Mouse (Mus musculus) macrophage (primary cell): Measurements from ENCODE around the gene Zswim4. TPM values are rescaled to one million over a fixed set of nuclear protein-coding genes. Genes with fewer than 3 reads are reported as not detected.

Experiments used
- H3K27ac ChIP-seq: fragments of 350-480 bp; formaldehyde crosslinking; 2 replicates; pipeline ENCODE4 v1.9.0; 2021
- H3K36me3 ChIP-seq: fragments of 350-480 bp; formaldehyde crosslinking; 2 replicates; pipeline ENCODE4 v1.9.0; 2021; ENCODE audit errors: inconsistent target
- H3K4me3 ChIP-seq: fragments of 350-480 bp; formaldehyde crosslinking; 2 replicates; pipeline ENCODE4 v1.9.0; 2021; ENCODE audit errors: inconsistent target
- H3K79me2 ChIP-seq: fragments of 350-480 bp; formaldehyde crosslinking; 2 replicates; pipeline ENCODE4 v1.9.0; 2021; ENCODE audit errors: inconsistent target
- WGBS: methylation state at CpG from one replicate; pipeline ENCODE4 v1.1.7; 2026; ENCODE audit warnings: inconsistent platforms; ENCODE audit not compliant: missing documents; 5-methylcytosine and 5-hydroxymethylcytosine counted together
- polyA plus RNA-seq: library from polyadenylated mRNA; stranded (reverse); fragments of 250-400 nt; gene quantifications from 3 replicates; pipeline ENCODE4 v1.2.4, GENCODE M21; 2018; ENCODE audit warnings: inconsistent platforms

The Zswim4 gene
- polyA plus RNA-seq, 1 experiment from 2014 or later = 5.1 TPM

DNA sequence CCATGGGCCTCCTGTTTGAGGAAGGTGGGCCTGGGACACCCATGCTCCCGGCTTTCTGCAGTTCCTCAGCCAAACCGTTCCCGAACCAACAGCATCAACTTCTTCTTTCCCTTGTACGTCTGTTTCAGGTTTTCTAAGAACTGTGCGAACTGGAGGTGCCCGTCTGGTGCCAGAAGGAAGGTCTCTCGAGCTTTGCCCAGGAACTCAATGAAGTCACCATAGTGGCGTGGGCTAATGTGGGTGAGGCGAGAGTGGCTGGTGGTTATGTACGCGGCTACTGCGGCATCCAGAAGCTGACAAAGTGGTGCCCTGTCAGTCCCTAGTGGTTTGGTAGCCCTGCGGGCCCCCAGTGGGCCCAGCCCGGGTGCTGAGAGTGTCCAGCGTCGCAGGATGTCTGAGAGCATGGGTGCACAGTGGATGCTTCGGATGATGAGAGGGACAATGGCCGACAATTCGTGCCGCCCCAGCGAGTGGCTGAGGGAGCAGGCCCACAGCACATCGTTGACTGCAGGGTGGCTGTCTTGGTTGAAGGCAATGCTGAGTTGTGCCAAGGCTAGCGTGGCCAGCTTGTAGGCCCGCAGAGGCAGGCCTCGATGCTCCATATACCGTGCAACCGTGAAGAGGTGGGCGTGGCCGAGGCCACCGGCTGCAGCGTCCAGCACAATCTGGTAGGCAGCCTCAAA lies 24.8 kb downstream of the Zswim4 start:
- peaks cover 45% of the 10 kb centered on the region for H3K36me3 ChIP-seq
- peaks cover 29% of the 10 kb centered on the region for H3K79me2 ChIP-seq
- WGBS = 93% methylated on average over 27 of the region's 31 CpGs
- H3K27ac ChIP-seq = no peak overlapping the region
- H3K4me3 ChIP-seq = no peak overlapping the region

DNA sequence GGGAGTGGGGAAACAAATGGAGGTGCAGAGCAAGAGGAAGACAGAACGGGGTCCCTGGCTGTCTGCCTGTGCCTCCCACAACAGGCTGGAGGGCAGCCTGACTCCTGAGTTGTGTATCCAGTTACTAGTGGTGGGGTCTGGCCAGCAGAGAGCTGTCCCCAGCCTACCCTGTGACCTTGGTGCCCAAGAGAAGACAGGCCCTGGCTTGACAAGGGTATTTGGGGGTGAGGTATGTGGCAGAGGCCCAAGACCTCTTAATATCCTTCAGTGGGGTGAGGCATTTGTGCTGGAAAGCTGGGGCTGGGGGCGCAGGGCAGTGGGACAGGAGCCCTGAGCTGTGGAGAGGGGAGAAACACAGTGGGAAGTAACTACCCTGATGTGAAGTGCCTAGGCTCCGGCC lies 25.7 kb downstream of the Zswim4 start:
- peaks cover 42% of the 10 kb centered on the region for H3K36me3 ChIP-seq

GRCm38 (mm10) chr8:84210167-84210791 lies 26.6 kb downstream of the Zswim4 start:
- H3K36me3 ChIP-seq = peaks cover 43% of the 10 kb centered on the region
- 55% methylated on average over 24 of the region's 34 CpGs for whole genome bisulfite sequencing

More for the DNA sequence above, 25.7 kb downstream of the Zswim4 start:
- 92% methylated on average over 3 of the region's 3 CpGs for WGBS
- Histone ChIP-seq H3K79me2 (peaks cover 37% of the 10 kb centered on the region), H3K27ac (no peak overlapping the region), H3K4me3 (no peak overlapping the region)

GRCm38 (mm10) chr8:84208381-84209380 lies 28.2 kb downstream of the Zswim4 start:
- WGBS = 25% methylated on average over 17 of the region's 17 CpGs
- peaks cover 38% of the 10 kb centered on the region for H3K36me3 ChIP-seq
- H3K79me2 ChIP-seq = peaks cover 60% of the 10 kb centered on the region
- H3K27ac ChIP-seq = peak overlapping the region; percentile 94
- peak overlapping the region; percentile 9; the same call in 1 of the 2 replicates for H3K4me3 ChIP-seq

More at GRCm38 (mm10) chr8:84210167-84210791, 26.6 kb downstream of the Zswim4 start:
- Histone ChIP-seq H3K27ac (no peak overlapping the region), H3K4me3 (no peak overlapping the region), H3K79me2 (peaks cover 46% of the 10 kb centered on the region)

DNA sequence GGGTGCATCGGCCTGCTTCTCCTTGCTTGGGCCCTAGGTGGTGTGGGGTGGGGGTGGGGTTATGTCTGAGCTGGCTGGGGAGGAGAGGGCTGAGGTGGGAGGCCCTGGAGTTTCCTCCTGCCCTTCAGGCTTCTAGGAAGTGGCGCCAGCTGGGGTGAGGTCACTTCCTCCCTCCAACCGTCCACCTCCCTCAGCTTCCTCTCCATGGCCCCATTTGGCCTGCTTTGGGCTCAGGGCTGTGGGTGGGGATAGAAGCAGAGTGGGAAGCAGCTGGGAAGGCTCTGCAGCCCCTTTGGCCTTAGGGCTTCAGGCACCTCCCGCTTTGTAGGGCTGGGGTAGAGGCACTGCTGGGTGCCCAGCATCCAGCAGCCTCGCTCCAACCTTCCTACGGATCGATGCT lies 29.0 kb downstream of the Zswim4 start:
- Histone ChIP-seq H3K79me2 (peaks cover 68% of the 10 kb centered on the region), H3K27ac (peak overlapping the region; percentile 94), H3K36me3 (peaks cover 32% of the 10 kb centered on the region), H3K4me3 (peak overlapping the region; percentile 9; the same call in 1 of the 2 replicates)
- WGBS = 15% methylated on average over 6 of the region's 7 CpGs

DNA sequence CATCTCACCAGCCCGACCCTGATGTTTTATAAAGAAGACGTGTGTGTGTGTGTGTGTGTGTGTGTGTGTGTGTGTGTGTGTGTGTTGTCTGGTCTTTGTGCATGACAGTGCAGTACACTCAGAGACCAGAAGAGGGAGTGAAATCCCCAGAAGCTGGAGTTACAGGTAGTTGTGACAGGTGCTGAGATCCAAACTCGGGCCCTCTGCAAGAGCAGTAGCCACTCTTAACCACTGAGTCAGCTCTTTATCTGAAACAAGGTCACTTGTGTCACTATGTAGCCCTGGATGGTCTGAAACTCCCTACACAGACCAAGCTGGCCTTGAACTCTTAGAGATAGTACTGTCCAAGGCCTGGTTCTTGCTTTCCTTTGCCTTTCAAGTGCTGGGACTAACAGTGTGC lies 30.2 kb downstream of the Zswim4 start:
- Histone ChIP-seq H3K4me3 (no peak overlapping the region), H3K79me2 (peaks cover 79% of the 10 kb centered on the region), H3K27ac (peak overlapping the region; percentile 94), H3K36me3 (peaks cover 26% of the 10 kb centered on the region)
- 86% methylated on average over 1 of the region's 3 CpGs for WGBS

DNA sequence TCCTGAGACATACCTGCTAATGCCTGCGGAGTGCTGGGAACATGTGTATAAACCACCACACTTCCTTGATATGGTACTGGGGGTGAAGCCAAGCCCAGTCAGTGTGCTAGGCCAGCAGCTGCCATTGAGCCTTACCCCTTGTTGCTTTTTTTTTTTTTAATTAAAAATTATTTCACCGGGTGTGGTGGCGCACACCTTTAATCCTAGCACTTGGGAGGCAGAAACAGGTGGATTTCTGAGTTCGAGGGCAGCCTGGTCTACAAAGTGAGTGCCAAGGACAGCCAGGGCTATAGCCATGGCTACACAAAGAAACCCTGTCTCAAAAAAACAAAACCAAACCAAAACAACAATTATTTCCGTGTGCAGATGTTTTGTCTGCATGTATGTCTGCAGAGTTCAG lies 31.8 kb downstream of the Zswim4 start:
- Histone ChIP-seq H3K4me3 (no peak overlapping the region; the same call in 1 of the 2 replicates), H3K79me2 (peaks cover 88% of the 10 kb centered on the region), H3K27ac (peak overlapping the region; percentile 99), H3K36me3 (peaks cover 18% of the 10 kb centered on the region; the same call in 1 of the 2 replicates)
- 94% methylated on average over 5 of the region's 5 CpGs for WGBS

- H3K27ac ChIP-seq = peak overlapping the region; percentile 99
- H3K36me3 ChIP-seq = peaks cover 18% of the 10 kb centered on the region; the same call in 1 of the 2 replicates
- WGBS = 19% methylated on average over 13 of the region's 13 CpGs
- peak overlapping the region; percentile 71 for H3K4me3 ChIP-seq
- H3K79me2 ChIP-seq = peaks cover 81% of the 10 kb centered on the region
Measured at GRCm38 (mm10) chr8:84203975-84204772, 32.7 kb downstream of the Zswim4 start.

- H3K36me3 ChIP-seq = peaks cover 18% of the 10 kb centered on the region; the same call in 1 of the 2 replicates
- whole genome bisulfite sequencing = 5% methylated on average over 34 of the region's 34 CpGs
- peaks cover 71% of the 10 kb centered on the region for H3K79me2 ChIP-seq
- peak overlapping the region; percentile 71 for H3K4me3 ChIP-seq
- H3K27ac ChIP-seq = peak overlapping the region; percentile 99
Measured at GRCm38 (mm10) chr8:84202938-84203917, 33.6 kb downstream of the Zswim4 start.

- H3K36me3 ChIP-seq = peaks cover 18% of the 10 kb centered on the region; the same call in 1 of the 2 replicates
- H3K79me2 ChIP-seq = peaks cover 64% of the 10 kb centered on the region
- 3% methylated on average over 9 of the region's 9 CpGs for WGBS
- peak overlapping the region; percentile 99 for H3K27ac ChIP-seq
- peak overlapping the region; percentile 71 for H3K4me3 ChIP-seq
Measured at GRCm38 (mm10) chr8:84202466-84202865, 34.4 kb downstream of the Zswim4 start.

DNA sequence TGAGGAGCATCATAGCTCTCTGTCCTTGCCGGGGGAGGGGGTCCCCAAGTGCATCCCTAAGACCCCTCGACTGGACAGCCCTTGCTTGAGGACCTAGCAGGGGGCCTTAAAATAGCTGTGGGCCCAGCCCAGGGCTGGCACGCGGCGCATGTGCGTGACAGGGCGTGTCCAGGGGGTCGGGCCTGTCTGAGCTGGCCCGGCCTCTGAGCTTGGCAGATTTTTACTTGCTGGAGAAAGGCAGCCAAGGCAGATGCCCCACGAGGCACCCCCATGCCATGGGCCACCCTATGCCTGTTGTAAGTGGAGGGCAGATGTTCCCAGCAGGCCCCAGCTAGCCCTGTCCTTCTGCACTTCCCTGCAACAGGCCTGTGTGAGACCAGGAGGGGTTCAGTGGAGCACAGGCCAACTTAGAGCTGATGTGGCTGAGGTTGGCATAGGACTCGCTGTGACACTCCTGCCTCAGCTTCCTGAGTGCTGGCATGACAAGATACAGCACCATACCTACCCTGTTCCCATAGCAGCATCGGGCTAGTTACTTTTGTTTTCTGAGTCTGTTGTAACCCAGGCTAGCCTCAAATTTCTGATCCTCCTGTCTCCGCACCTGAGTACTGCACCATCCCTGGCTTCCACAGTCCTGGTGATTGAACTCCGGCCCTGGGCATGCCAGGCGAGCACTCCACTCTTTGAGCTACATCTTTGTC lies 35.2 kb downstream of the Zswim4 start:
- Histone ChIP-seq H3K27ac (peak overlapping the region; percentile 99), H3K36me3 (peaks cover 18% of the 10 kb centered on the region; the same call in 1 of the 2 replicates), H3K4me3 (peak overlapping the region; percentile 71), H3K79me2 (peaks cover 56% of the 10 kb centered on the region)
- 19% methylated on average over 14 of the region's 15 CpGs for WGBS
